Mouse (Mus musculus): ENCODE measurements around the gene Dnajc13.

DNA sequence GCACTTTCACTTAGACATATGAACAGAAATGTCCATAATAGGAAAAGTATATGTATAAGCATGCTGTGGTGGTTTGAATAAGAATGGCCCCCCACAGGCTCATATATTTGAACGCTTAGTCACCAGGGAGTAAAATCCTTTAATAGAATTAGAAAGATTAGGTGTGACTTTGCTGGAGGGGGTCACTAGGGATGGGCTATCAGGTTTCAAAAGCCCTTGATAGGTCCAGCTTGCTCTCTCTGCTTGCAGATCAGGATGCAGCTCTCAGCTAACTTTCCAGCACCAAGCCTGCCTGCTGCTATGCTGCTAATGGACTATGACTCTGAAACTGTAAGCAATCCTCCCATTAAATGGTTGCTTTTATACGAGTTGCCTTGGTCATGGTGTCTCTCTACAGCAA, 68.2 kb downstream of the Dnajc13 start:
- TF ChIP-seq CTCF (conservative IDR thresholded peaks at IDR 0.05; ENCODE audit: low read length) (no peak), POU5F1 (IDR thresholded peaks at IDR 0.05; ENCODE audit: borderline replicate concordance, low read length) (no peak), NANOG (IDR thresholded peaks at IDR 0.05; ENCODE audit: borderline replicate concordance, low read length) (no peak)

Measured in E14TG2a.4 (cell line).